Mouse (Mus musculus) intestine, embryonic 14.5 days (tissue): ENCODE data around the gene Mettl1. TPM values are rescaled to one million over a fixed set of nuclear protein-coding genes. Genes with fewer than 3 reads are reported as not detected.

Experiments used
- ATAC-seq: fragments of 200-750 bp; cut with Nextera tagmentation; replicated peaks from 2 replicates; pipeline ENCODE4 v1.8.0; 2017; ENCODE audit warnings: low read depth, moderate number of reproducible peaks, moderate TSS enrichment, moderate library complexity; ENCODE audit not compliant: low FRiP score, low TSS enrichment
- DNase-seq: peaks from one replicate; pipeline ENCODE4 v3.0.0-alpha.2; 2018; ENCODE audit warnings: low spot score
- H3K27ac ChIP-seq: fragments of 300-500 bp; sonication (generic); 2 replicates; pipeline ENCODE4 v1.5.1; 2014; ENCODE audit warnings: low read depth, mild to moderate bottlenecking, control low read depth
- H3K27me3 ChIP-seq: fragments of 300-500 bp; sonication (generic); replicated peaks from 2 replicates; pipeline ENCODE4 v1.6.1; 2014; ENCODE audit warnings: low read length, control low read depth; ENCODE audit not compliant: control insufficient read depth, insufficient read depth
- H3K36me3 ChIP-seq: fragments of 300-500 bp; sonication (generic); 2 replicates; pipeline ENCODE4 v1.6.1; 2014; ENCODE audit warnings: low read length, control low read depth; ENCODE audit not compliant: control insufficient read depth, insufficient read depth
- H3K4me1 ChIP-seq: fragments of 300-500 bp; sonication (generic); replicated peaks from 2 replicates; pipeline ENCODE4 v1.6.1; 2014; ENCODE audit warnings: low read length, control low read depth, mixed read lengths; ENCODE audit not compliant: control insufficient read depth, insufficient read depth
- H3K4me2 ChIP-seq: fragments of 300-500 bp; sonication (generic); 2 replicates; pipeline ENCODE4 v1.6.1; 2014; ENCODE audit warnings: low read length
- H3K4me3 ChIP-seq: fragments of 300-500 bp; sonication (generic); 2 replicates; pipeline ENCODE4 v1.5.1; 2014; ENCODE audit warnings: low read depth, low read length, control low read depth, mixed read lengths
- H3K9ac ChIP-seq: fragments of 300-500 bp; sonication (generic); 2 replicates; pipeline ENCODE4 v1.6.1; 2014; ENCODE audit warnings: mild to moderate bottlenecking, low read length
- H3K9me3 ChIP-seq: fragments of 300-500 bp; sonication (generic); 2 replicates; pipeline ENCODE4 v1.6.1; 2016; ENCODE audit warnings: low read length, control low read depth; ENCODE audit not compliant: control insufficient read depth
- WGBS: fragments of 180-500 bp; shearing (Covaris S2); extraction: QIAGEN DNeasy Blood & Tissue Kit; methylation state at CpG from one replicate; pipeline ENCODE4 v1.1.7; 2014; 5-methylcytosine and 5-hydroxymethylcytosine counted together
- polyA plus RNA-seq: library from polyadenylated mRNA; unstranded; fragments of >200 nt; fragmentation: Nextera tagmentation; extraction: Ambion mirVana; gene quantifications from 2 replicates; pipeline ENCODE4 v1.2.1, GENCODE M21; 2014

Mettl1 gene
- polyA plus RNA-seq, 1 experiment from 2014 or later, result 65.2 TPM

DNA sequence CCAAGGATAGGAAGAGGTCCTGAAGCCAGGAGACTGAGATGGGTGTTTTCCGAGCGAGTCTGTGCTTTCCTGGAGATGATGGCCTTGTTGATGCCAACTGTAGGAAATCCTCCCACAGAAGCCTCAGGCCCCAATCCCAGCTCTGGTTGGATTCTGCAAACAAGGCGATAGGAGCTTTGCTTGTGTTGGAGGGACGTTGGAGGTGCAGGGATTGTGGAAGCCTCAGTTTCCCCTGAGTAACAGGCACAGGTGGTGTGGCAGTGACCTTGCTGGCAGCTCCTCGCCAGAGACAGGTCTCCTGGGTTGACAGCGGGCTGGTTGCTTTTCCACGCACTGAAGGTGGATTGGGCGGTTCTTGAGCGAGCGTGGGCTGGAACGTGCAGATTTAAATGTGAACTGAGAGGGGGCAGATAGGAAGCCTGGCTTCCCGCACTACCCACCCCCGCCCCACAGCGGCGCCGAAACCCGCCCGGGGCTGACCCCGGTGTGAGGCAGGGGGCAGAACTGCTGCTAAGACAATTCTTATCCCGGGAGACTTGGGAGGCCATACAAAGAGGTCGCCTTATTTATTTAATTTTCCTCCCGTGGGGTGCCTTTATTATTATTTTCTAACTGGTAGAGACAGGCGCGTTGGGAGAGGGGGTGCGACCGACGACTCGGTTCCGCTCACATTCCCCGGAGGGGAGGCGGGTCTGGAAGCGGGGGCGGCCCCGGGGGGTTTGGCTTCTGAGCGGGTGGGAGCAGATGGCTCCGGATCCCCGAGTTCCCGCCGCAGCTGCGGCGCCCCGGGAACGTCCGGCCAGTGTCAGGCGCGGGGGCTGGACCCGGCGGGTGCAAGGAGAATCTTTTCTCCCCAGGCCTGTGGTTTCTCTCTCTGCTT lies 39.9 kb downstream of the Mettl1 start:
- 3% methylated on average over 48 of the region's 48 CpGs for WGBS
- H3K4me3 ChIP-seq, result peak overlapping the region; percentile 17
- H3K4me2 ChIP-seq, result peak overlapping the region; percentile 50
- H3K36me3 ChIP-seq, result no peaks in the 10 kb centered on the region
- peaks cover 27% of the 10 kb centered on the region for H3K4me1 ChIP-seq
- ATAC-seq, result no peak
- no peak overlapping the region for H3K27ac ChIP-seq
- H3K9ac ChIP-seq, result peak overlapping the region; percentile 14; the same call in 1 of the 2 replicates
- no peak for DNase-seq
- no peaks in the 10 kb centered on the region for H3K9me3 ChIP-seq
- H3K27me3 ChIP-seq, result peaks cover 80% of the 10 kb centered on the region

- 26% methylated on average over 8 of the region's 8 CpGs for WGBS
- Histone ChIP-seq H3K9ac (no peak overlapping the region), H3K36me3 (no peaks in the 10 kb centered on the region), H3K4me2 (peak overlapping the region; percentile 50; the same call in 1 of the 2 replicates), H3K4me1 (peaks cover 27% of the 10 kb centered on the region), H3K27ac (no peak overlapping the region), H3K27me3 (peaks cover 77% of the 10 kb centered on the region), H3K4me3 (peak overlapping the region; percentile 17), H3K9me3 (no peaks in the 10 kb centered on the region)
- no peak for DNase-seq
- ATAC-seq, result no peak
These were observed 40.9 kb downstream of the Mettl1 start for GRCm38 (mm10) chr10:127081996-127082620.

GRCm38 (mm10) chr10:127083292-127083914 lies 42.2 kb downstream of the Mettl1 start:
- Histone ChIP-seq H3K4me1 (peaks cover 24% of the 10 kb centered on the region), H3K27me3 (peaks cover 74% of the 10 kb centered on the region), H3K36me3 (no peaks in the 10 kb centered on the region), H3K9ac (no peak overlapping the region), H3K4me3 (no peak overlapping the region), H3K9me3 (no peaks in the 10 kb centered on the region), H3K4me2 (no peak overlapping the region), H3K27ac (no peak overlapping the region)
- DNase-seq, result no peak
- no peak for ATAC-seq
- WGBS, result 27% methylated on average over 8 of the region's 8 CpGs

GRCm38 (mm10) chr10:127083915-127084306 lies 42.7 kb downstream of the Mettl1 start:
- ATAC-seq (no peak), DNase-seq (no peak)
- no peaks in the 10 kb centered on the region for H3K9me3 ChIP-seq
- no peak overlapping the region for H3K9ac ChIP-seq
- no peak overlapping the region for H3K27ac ChIP-seq
- H3K27me3 ChIP-seq, result peaks cover 70% of the 10 kb centered on the region
- 35% methylated on average over 5 of the region's 5 CpGs for WGBS
- H3K36me3 ChIP-seq, result no peaks in the 10 kb centered on the region
- H3K4me2 ChIP-seq, result no peak overlapping the region
- H3K4me1 ChIP-seq, result peaks cover 24% of the 10 kb centered on the region
- H3K4me3 ChIP-seq, result no peak overlapping the region

DNA sequence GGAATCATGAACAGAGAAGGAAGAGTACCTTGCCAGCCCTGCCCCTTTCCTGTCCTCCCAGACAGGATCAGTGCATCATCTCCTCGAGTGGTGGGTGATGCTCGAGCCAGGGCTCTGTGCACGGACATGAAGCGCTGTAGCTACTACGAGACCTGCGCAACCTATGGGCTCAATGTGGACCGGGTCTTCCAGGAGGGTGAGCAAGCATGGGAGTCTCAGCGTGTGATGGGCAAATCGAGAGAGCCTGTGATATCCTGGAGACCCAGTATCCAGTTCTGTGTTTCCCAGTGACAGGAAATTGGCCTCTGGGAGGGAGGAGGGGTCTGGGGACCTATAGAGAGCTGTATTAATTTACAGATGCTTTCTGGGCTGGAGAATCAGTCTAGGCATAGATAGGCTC lies 43.8 kb downstream of the Mettl1 start:
- WGBS, result 75% methylated on average over 9 of the region's 9 CpGs
- DNase-seq (no peak), ATAC-seq (no peak)
- no peak overlapping the region for H3K4me2 ChIP-seq
- H3K27me3 ChIP-seq, result peaks cover 70% of the 10 kb centered on the region
- no peaks in the 10 kb centered on the region for H3K36me3 ChIP-seq
- H3K4me3 ChIP-seq, result no peak overlapping the region
- H3K9me3 ChIP-seq, result no peaks in the 10 kb centered on the region
- no peak overlapping the region for H3K27ac ChIP-seq
- H3K9ac ChIP-seq, result no peak overlapping the region
- peaks cover 17% of the 10 kb centered on the region for H3K4me1 ChIP-seq

- Histone ChIP-seq H3K27me3 (peaks cover 70% of the 10 kb centered on the region), H3K4me3 (no peak overlapping the region), H3K27ac (no peak overlapping the region), H3K4me1 (peaks cover 15% of the 10 kb centered on the region), H3K4me2 (no peak overlapping the region), H3K9me3 (no peaks in the 10 kb centered on the region), H3K9ac (no peak overlapping the region), H3K36me3 (no peaks in the 10 kb centered on the region)
- DNase-seq (no peak), ATAC-seq (no peak)
- 70% methylated on average over 6 of the region's 6 CpGs for WGBS
These were observed 44.4 kb downstream of the Mettl1 start for GRCm38 (mm10) chr10:127085633-127086032.

DNA sequence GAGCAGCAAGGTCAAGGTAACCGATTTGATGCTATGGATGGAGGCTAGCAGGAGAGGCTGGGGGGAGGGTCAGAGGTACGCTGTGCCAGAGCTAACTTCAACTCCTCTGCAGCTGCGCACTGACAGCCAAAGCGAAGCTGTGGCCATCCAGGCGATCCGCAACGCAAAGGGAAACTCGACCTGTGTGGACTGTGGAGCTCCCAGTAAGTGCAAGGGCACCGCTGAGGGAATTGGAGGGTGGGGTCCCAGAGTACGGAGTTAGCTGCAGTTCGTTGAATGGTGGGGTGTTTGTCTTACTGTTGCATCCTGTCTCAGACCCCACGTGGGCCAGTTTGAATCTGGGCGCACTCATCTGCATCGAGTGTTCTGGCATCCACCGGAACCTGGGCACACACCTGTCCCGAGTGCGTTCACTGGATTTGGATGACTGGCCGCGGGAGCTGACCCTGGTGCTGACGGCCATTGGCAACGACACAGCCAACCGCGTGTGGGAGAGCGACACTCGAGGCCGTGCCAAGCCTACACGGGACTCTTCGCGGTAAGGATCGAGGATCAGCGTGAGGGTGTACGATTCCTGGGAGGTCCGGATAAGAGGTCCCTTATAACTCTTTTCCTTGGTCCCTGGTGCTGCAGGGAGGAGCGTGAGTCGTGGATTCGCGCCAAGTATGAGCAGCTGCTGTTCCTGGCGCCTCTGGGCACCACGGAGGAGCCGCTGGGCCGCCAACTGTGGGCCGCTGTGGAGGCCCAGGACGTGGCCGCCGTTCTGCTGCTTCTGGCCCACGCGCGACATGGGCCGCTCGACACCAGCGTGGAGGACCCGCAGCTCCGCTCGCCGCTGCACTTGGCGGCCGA lies 49.6 kb downstream of the Mettl1 start:
- DNase-seq (peak; percentile 78), ATAC-seq (no peak)
- Histone ChIP-seq H3K4me1 (no peaks in the 10 kb centered on the region), H3K9me3 (no peaks in the 10 kb centered on the region), H3K27me3 (peaks cover 65% of the 10 kb centered on the region), H3K9ac (no peak overlapping the region), H3K4me3 (no peak overlapping the region), H3K4me2 (peak overlapping the region; percentile 20), H3K36me3 (peaks cover 2% of the 10 kb centered on the region; the same call in 1 of the 2 replicates), H3K27ac (no peak overlapping the region)
- 9% methylated on average over 57 of the region's 57 CpGs for WGBS
